Mouse (Mus musculus): ENCODE measurements around the gene Tnfrsf12a. TPM values are rescaled to one million over a fixed set of nuclear protein-coding genes. Genes with fewer than 3 reads are reported as not detected.
A peak's percentile ranks its signal among the peaks of the same experiment; 100 is the strongest.

The Tnfrsf12a gene
- total RNA-seq, 2 experiments from 2014 or later = 4.8 to 6.3 TPM

- DNase-seq = no peak
Observed at GRCm38 (mm10) chr17:23644613-23645495, 32.4 kb downstream of the Tnfrsf12a start, which contains the start of gene Mmp25. Gene Mmp25, minus strand, starts transcription at chr17:23645277.

GRCm38 (mm10) chr17:23631241-23631640, 46.0 kb downstream of the Tnfrsf12a start:
- DNase-seq = no peak

- peak; percentile 81 to 82 for DNase-seq
Observed at GRCm38 (mm10) chr17:23630195-23631020, 46.9 kb downstream of the Tnfrsf12a start.

- no peak for DNase-seq
Observed at GRCm38 (mm10) chr17:23627813-23628212, 49.5 kb downstream of the Tnfrsf12a start.

Other genes with a start within 250 kb of the Tnfrsf12a start
- not detected for gene Vmn2r117, start 197.8 kb downstream of the Tnfrsf12a start, total RNA-seq (2021)
- 1 to 10 TPM; 5.6 to 7.4 TPM for gene Zfp213, start 113.2 kb downstream of the Tnfrsf12a start, total RNA-seq (2021)
- gene Zfp13, start 78.0 kb downstream of the Tnfrsf12a start, total RNA-seq (2021) = 10 to 100 TPM; 25.0 to 32.3 TPM
- gene Zscan10, start 76.6 kb downstream of the Tnfrsf12a start, total RNA-seq (2021) = not detected
- gene Mmp25, start 32.2 kb downstream of the Tnfrsf12a start, total RNA-seq (2021) = under 1 TPM; 0.10 to 0.30 TPM
- not detected for gene Bicdl2, start 17.0 kb downstream of the Tnfrsf12a start, total RNA-seq (2021)
- gene Hcfc1r1, start 3.9 kb downstream of the Tnfrsf12a start, total RNA-seq (2021) = 100 to 1,000 TPM; 122 to 124 TPM
- gene Thoc6, start 3.6 kb downstream of the Tnfrsf12a start, total RNA-seq (2021) = 1 to 10 TPM; 7.2 to 9.7 TPM
- not detected for gene Cldn6, start 1.8 kb upstream of the Tnfrsf12a start, total RNA-seq (2021)
- gene Cldn9, start 6.6 kb upstream of the Tnfrsf12a start, total RNA-seq (2021) = under 1 TPM; 0.22 to 0.35 TPM
- not detected for gene 1520401A03Rik, start 45.3 kb upstream of the Tnfrsf12a start, total RNA-seq (2021)
- 1 to 10 TPM; 1.7 to 3.0 TPM for gene Pkmyt1, start 48.9 kb upstream of the Tnfrsf12a start, total RNA-seq (2021)
- 10 to 100 TPM; 50.8 to 55.4 TPM for gene Paqr4, start 63.4 kb upstream of the Tnfrsf12a start, total RNA-seq (2021)
- under 1 TPM; 0.35 to 0.42 TPM for gene Kremen2, start 68.4 kb upstream of the Tnfrsf12a start, total RNA-seq (2021)
- gene Flywch1, start 94.1 kb upstream of the Tnfrsf12a start, total RNA-seq (2021) = 100 to 1,000 TPM; 297 to 300 TPM
- gene Flywch2, start 108.6 kb upstream of the Tnfrsf12a start, total RNA-seq (2021) = 10 to 100 TPM in 1 of 2 experiments, 1 to 10 TPM in 1; 9.9 to 11.7 TPM
- gene Srrm2, start 113.1 kb upstream of the Tnfrsf12a start, total RNA-seq (2021) = 100 to 1,000 TPM; 563 to 606 TPM
- gene Elob, start 151.7 kb upstream of the Tnfrsf12a start, total RNA-seq (2021) = 100 to 1,000 TPM; 356 to 383 TPM
- not detected for gene Prss33, start 158.6 kb upstream of the Tnfrsf12a start, total RNA-seq (2021)
- not detected for gene Prss32, start 166.4 kb upstream of the Tnfrsf12a start, total RNA-seq (2021)
- gene Prss41, start 166.7 kb upstream of the Tnfrsf12a start, total RNA-seq (2021) = 1 to 10 TPM; 2.0 to 2.1 TPM
- not detected for gene Prss21, start 190.6 kb upstream of the Tnfrsf12a start, total RNA-seq (2021)
- not detected for gene Dcpp1, start 203.4 kb upstream of the Tnfrsf12a start, total RNA-seq (2021)
- not detected for gene Dcpp2, start 203.4 kb upstream of the Tnfrsf12a start, total RNA-seq (2021)
- gene Dcpp3, start 240.0 kb upstream of the Tnfrsf12a start, total RNA-seq (2021) = not detected